Mouse (Mus musculus) limb, embryonic 10.5 days (tissue): ENCODE results near the gene Dcdc2a. TPM values are rescaled to one million over a fixed set of nuclear protein-coding genes. Genes with fewer than 3 reads are reported as not detected.

ENCODE experiments used
- DNase-seq: peaks from one replicate; pipeline ENCODE4 v3.0.0-alpha.2; 2017; ENCODE audit warnings: low spot score
- H3K27ac ChIP-seq: fragments of 300-500 bp; sonication (generic); 2 replicates; pipeline ENCODE4 v1.5.1; 2016; ENCODE audit warnings: mild to moderate bottlenecking
- H3K27me3 ChIP-seq: fragments of 300-500 bp; sonication (generic); 2 replicates; pipeline ENCODE4 v1.6.1; 2016; ENCODE audit warnings: low read depth, mild to moderate bottlenecking; ENCODE audit not compliant: poor library complexity, severe bottlenecking
- H3K36me3 ChIP-seq: fragments of 300-500 bp; sonication (generic); 2 replicates; pipeline ENCODE4 v1.6.1; 2016; ENCODE audit warnings: mild to moderate bottlenecking, moderate library complexity
- H3K4me1 ChIP-seq: fragments of 300-500 bp; sonication (generic); 2 replicates; pipeline ENCODE4 v1.6.1; 2016
- H3K4me3 ChIP-seq: fragments of 300-500 bp; sonication (generic); 2 replicates; pipeline ENCODE4 v1.5.1; 2016; ENCODE audit warnings: mild to moderate bottlenecking, moderate library complexity
- H3K9me3 ChIP-seq: fragments of 300-500 bp; sonication (generic); replicated peaks from 2 replicates; pipeline ENCODE4 v1.6.1; 2016; ENCODE audit warnings: mild to moderate bottlenecking
- WGBS: fragments of 180-500 bp; shearing (Covaris S2); methylation state at CpG from one replicate; pipeline ENCODE4 v1.1.7; 2016; 5-methylcytosine and 5-hydroxymethylcytosine counted together
- polyA plus RNA-seq: library from polyadenylated mRNA; unstranded; fragments of >200 nt; fragmentation: Nextera tagmentation; extraction: Ambion mirVana; gene quantifications from 2 replicates; pipeline ENCODE4 v1.2.1, GENCODE M21; 2016

Dcdc2a gene
- polyA plus RNA-seq, 1 experiment from 2014 or later = 1.3 TPM

- no peak for DNase-seq
- H3K27ac ChIP-seq = no peak overlapping the region
- no peaks in the 10 kb centered on the region for H3K36me3 ChIP-seq
- H3K4me3 ChIP-seq = no peak overlapping the region
- no peaks in the 10 kb centered on the region for H3K9me3 ChIP-seq
- WGBS = 89% methylated on average over 2 of the region's 2 CpGs
- 0 out of 2 replicates have a peak, but pooled peaks cover 6% of the 10 kb centered on the region for H3K27me3 ChIP-seq
- H3K4me1 ChIP-seq = peaks cover 4% of the 10 kb centered on the region; the same call in 1 of the 2 replicates
These were observed 90.4 kb downstream of the Dcdc2a start for GRCm38 (mm10) chr13:25146232-25146631.

GRCm38 (mm10) chr13:25150154-25150781 lies 94.5 kb downstream of the Dcdc2a start:
- H3K27me3 ChIP-seq = 0 out of 2 replicates have a peak, but pooled peaks cover 6% of the 10 kb centered on the region
- H3K4me3 ChIP-seq = no peak overlapping the region
- peaks cover 4% of the 10 kb centered on the region; the same call in 1 of the 2 replicates for H3K4me1 ChIP-seq
- no peaks in the 10 kb centered on the region for H3K36me3 ChIP-seq
- H3K27ac ChIP-seq = no peak overlapping the region
- WGBS = 28% methylated on average over 17 of the region's 17 CpGs
- no peaks in the 10 kb centered on the region for H3K9me3 ChIP-seq
- DNase-seq = no peak

DNA sequence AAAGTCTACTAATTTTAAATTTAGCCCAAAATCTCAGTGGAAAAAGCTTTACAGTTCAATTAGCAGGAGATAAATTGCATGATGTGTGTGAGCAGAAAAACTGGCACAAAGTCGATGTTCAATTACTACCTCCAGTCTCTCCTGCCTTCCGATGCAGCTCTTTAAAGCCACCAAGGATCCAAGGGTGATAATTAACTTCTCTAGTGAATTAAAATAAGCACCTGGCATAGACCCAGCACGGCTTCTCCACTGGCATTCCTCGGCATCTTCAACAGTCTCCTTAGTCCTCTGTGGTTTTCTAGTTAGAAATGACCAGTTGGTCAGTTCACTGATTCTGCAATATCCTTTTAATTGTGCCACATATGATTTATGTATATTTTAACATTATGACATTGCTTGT lies 95.1 kb downstream of the Dcdc2a start:
- no peak for DNase-seq
- Histone ChIP-seq H3K27me3 (0 out of 2 replicates have a peak, but pooled peaks cover 6% of the 10 kb centered on the region), H3K4me3 (no peak overlapping the region), H3K9me3 (no peaks in the 10 kb centered on the region), H3K36me3 (no peaks in the 10 kb centered on the region), H3K4me1 (peaks cover 4% of the 10 kb centered on the region; the same call in 1 of the 2 replicates), H3K27ac (no peak overlapping the region)
- 72% methylated on average over 4 of the region's 4 CpGs for WGBS

DNA sequence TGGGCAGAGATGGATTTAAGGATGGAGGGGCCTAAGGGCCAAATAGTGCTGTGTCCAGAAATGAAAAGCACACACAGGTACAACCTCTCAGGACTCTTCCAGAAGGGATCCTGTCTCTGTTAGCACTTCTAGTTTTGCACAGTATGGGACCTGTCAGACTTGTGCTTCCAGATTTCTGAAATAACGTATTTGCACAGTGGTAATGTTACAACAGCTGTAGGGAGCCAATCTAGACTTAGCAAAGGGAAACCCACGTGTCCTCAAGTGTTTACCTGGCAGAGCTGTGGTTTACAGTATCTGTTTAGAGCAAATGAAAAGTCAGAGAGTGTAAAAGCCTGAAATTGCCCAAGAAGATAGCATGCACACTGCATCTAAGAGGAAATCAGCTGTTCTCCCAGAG lies 104.1 kb downstream of the Dcdc2a start:
- no peaks in the 10 kb centered on the region for H3K36me3 ChIP-seq
- no peaks in the 10 kb centered on the region for H3K9me3 ChIP-seq
- WGBS = 75% methylated on average over 2 of the region's 2 CpGs
- H3K4me1 ChIP-seq = no peaks in the 10 kb centered on the region
- no peak for DNase-seq
- no peak overlapping the region for H3K27ac ChIP-seq
- H3K27me3 ChIP-seq = no peaks in the 10 kb centered on the region
- no peak overlapping the region for H3K4me3 ChIP-seq

GRCm38 (mm10) chr13:25160804-25161203 lies 105.0 kb downstream of the Dcdc2a start:
- H3K27me3 ChIP-seq = no peaks in the 10 kb centered on the region
- H3K9me3 ChIP-seq = no peaks in the 10 kb centered on the region
- H3K36me3 ChIP-seq = no peaks in the 10 kb centered on the region
- no peaks in the 10 kb centered on the region for H3K4me1 ChIP-seq
- DNase-seq = no peak
- no peak overlapping the region for H3K27ac ChIP-seq
- no peak overlapping the region for H3K4me3 ChIP-seq
- WGBS = 84% methylated on average over 2 of the region's 2 CpGs

DNA sequence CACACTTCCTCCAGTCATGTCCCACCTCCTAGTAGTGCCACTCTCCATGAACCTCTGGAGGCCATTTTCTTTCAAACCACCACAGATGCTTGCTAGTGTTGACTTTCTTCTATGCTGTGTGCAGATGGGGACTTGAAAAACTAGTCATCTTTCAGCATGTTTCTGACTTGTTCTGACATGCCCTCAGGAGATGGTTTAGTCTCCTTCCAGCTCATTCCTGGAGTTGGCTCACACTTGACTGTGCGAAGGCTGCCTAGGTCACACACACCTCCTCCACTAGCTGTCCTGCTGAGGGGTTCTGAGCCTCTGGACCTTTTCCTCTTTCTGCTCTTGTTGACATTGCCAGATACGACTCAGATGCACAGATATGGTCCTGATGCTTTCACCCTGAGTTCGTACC lies 106.8 kb downstream of the Dcdc2a start:
- no peak overlapping the region for H3K4me3 ChIP-seq
- H3K27ac ChIP-seq = no peak overlapping the region
- H3K27me3 ChIP-seq = no peaks in the 10 kb centered on the region
- DNase-seq = no peak
- no peaks in the 10 kb centered on the region for H3K9me3 ChIP-seq
- 85% methylated on average over 3 of the region's 3 CpGs for WGBS
- no peaks in the 10 kb centered on the region for H3K36me3 ChIP-seq
- no peaks in the 10 kb centered on the region for H3K4me1 ChIP-seq

GRCm38 (mm10) chr13:25168891-25169290 lies 113.1 kb downstream of the Dcdc2a start:
- 51% methylated on average over 3 of the region's 3 CpGs for WGBS
- DNase-seq = no peak
- no peaks in the 10 kb centered on the region for H3K27me3 ChIP-seq
- H3K4me3 ChIP-seq = no peak overlapping the region
- 0 out of 2 replicates have a peak overlapping the region, but pooled peaks have one; percentile 50 for H3K27ac ChIP-seq
- no peaks in the 10 kb centered on the region for H3K9me3 ChIP-seq
- peaks cover 9% of the 10 kb centered on the region for H3K4me1 ChIP-seq
- no peaks in the 10 kb centered on the region for H3K36me3 ChIP-seq

DNA sequence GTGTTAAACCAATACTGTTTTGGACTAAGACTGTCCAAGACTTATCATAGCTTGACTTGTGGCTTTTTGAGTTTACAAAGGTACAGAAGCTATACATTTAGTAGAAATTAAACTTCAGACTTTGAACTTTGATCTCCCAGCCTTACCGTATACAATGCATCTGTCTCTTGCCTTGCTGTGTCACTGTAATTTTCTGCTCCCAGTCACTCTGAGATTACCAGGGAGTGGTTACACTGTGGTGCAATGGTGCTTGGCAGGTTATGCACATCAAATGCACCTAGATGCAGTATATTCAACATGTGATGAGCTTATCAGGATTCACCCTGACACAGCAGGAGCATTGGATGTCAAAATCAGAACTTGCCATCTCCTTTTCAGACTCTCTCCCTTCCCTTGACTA lies 122.0 kb downstream of the Dcdc2a start:
- Histone ChIP-seq H3K4me1 (peaks cover 5% of the 10 kb centered on the region; the same call in 1 of the 2 replicates), H3K9me3 (no peaks in the 10 kb centered on the region), H3K27ac (no peak overlapping the region), H3K27me3 (no peaks in the 10 kb centered on the region), H3K36me3 (no peaks in the 10 kb centered on the region), H3K4me3 (no peak overlapping the region)
- no peak for DNase-seq
- WGBS = 95% methylated on average over 1 of the region's 1 CpGs

DNA sequence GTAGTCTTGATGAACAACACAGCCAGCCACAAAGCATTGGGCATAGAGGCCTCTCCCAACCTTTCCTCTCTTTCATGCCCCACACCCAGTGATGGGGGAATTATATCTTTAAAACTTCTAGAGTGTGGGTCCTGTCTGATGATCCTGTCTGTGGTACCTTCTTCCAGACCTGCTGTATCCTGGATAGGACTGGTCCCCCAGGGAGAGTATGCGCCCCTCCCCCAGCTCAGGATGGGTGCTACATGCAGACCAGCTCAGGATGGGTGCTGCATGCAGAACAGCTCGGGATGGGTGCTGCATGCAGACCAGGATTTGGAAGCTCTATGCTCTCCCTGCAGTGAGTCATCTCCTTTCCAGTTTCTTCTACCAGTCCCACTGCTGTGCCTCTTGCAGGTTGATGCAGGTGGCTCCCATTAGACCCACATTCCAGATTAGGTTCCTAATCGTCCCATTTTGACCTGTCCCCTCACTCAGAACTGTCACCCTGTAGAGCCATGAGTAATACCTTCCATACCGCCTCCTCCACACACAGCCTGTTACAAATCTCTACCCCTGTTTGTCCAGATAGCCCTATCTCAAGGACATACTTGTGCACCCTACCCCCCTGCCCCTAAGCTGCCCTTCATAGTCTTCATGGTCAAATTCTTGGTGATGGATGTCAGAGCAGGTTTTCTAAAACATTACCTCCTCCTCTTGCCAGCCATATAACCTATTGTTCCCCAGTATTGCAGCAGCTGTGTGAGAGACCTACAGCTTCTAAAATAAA lies 122.6 kb downstream of the Dcdc2a start:
- H3K4me1 ChIP-seq = peaks cover 5% of the 10 kb centered on the region; the same call in 1 of the 2 replicates
- H3K9me3 ChIP-seq = no peaks in the 10 kb centered on the region
- WGBS = 77% methylated on average over 4 of the region's 4 CpGs
- H3K4me3 ChIP-seq = no peak overlapping the region
- DNase-seq = no peak
- H3K36me3 ChIP-seq = no peaks in the 10 kb centered on the region
- H3K27ac ChIP-seq = no peak overlapping the region
- no peaks in the 10 kb centered on the region for H3K27me3 ChIP-seq

DNA sequence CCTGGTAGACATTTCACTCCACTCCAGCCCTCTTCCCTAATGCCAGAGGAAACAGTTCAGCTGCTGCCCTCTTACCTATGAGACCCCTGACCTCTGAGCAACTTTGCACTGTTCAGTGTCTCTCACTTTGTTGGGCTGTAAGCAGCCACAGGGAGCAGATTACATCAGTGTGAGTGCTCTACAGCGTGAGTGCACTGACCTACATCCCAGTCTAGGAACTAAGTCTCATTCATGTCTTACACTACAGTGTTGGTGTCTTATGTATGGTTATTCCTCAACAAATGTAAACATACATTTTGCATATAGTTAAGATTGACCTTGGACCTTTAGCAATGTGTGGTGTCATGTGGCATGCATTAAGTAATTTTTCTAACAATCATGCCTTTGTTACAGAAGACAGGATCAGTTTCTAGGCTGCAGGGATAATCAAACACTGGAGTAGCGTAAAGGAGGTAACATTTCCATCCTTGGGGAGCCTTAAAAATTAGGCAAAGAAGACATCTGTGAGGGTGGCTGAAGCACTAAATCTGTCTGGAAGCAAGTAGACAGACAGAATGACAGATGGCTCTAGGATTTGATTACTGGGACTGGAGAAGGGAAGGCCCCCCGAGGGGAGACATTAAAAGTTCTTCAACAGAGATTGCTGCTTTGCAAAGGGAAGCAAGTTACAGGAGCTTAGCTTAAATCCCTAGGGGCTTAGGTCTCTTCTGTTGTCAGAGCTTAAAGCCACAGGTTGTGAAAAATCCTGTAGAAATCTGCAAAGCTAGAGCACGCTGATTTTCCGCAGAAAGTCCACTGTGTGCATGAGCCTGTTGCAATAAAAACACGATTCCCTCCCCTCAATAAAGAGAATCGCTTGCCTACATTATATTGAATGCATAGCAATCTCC lies 130.9 kb downstream of the Dcdc2a start:
- Histone ChIP-seq H3K9me3 (no peaks in the 10 kb centered on the region), H3K27ac (peak overlapping the region; percentile 75), H3K4me1 (peaks cover 26% of the 10 kb centered on the region), H3K27me3 (no peaks in the 10 kb centered on the region), H3K36me3 (no peaks in the 10 kb centered on the region), H3K4me3 (peak overlapping the region; percentile 22; the same call in 1 of the 2 replicates)
- no peak for DNase-seq
- WGBS = 21% methylated on average over 7 of the region's 7 CpGs

- no peaks in the 10 kb centered on the region for H3K9me3 ChIP-seq
- no peaks in the 10 kb centered on the region for H3K36me3 ChIP-seq
- WGBS = 5% methylated on average over 6 of the region's 6 CpGs
- peak overlapping the region; percentile 75 for H3K27ac ChIP-seq
- peak overlapping the region; percentile 22; the same call in 1 of the 2 replicates for H3K4me3 ChIP-seq
- H3K27me3 ChIP-seq = no peaks in the 10 kb centered on the region
- no peak for DNase-seq
- H3K4me1 ChIP-seq = peaks cover 26% of the 10 kb centered on the region
These were observed 131.5 kb downstream of the Dcdc2a start for GRCm38 (mm10) chr13:25187326-25187710.

DNA sequence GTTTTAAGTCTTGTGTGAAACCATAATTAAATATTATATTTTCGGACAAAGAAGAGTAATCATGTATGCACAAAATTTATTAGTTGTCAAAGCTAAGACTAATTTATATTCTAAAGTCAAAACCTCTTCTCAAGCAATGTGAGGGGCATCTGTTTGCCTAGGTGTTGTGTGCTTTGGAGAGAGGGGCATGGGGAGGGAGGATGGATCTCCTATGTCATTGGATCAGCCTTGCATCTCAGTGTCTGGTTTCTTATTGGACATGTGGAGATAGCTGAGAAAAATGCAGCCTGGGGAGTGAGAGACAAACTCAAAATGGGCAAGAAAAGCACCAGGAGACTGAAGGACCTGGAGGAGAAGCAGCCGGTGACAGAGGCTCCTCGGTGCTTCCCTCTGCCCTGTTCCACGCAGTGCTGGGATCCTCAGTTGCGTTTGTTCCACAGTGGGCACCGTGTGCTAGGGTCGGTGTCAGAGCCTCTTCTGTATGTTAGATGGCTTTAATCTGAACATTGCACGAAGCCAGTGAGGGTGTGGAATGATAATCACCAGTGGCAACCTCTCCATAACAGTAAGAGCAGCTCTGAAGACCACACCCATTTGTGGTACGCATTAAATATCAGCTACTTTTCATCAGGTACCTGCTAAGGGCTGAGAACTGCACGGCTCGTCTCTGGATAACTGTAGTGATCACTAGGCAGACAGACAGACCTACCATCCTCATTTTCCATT lies 133.8 kb downstream of the Dcdc2a start:
- Histone ChIP-seq H3K36me3 (no peaks in the 10 kb centered on the region), H3K4me3 (no peak overlapping the region), H3K4me1 (peaks cover 39% of the 10 kb centered on the region), H3K27ac (no peak overlapping the region), H3K9me3 (no peaks in the 10 kb centered on the region), H3K27me3 (no peaks in the 10 kb centered on the region)
- DNase-seq = no peak
- 90% methylated on average over 11 of the region's 11 CpGs for WGBS
